ENCODE assay signal across 13 mouse cellular contexts in genomic region chr12:77698088-77698487, GRCm38 (mm10).
DNase-seq lines count a peak whose midpoint lies in the region; ATAC-seq lines count a peak whose summit lies in the region.
"Had no signal": no experiment of that assay in that cellular context is flagged by ENCODE, and none has a peak within 500 bp of the region (broad histone marks: within the 10 kb centered on the region; RNA-seq: fewer than 3 reads in every experiment).

No protein-coding gene starts in this region.

- peaks cover 10% of the 10 kb centered on the region; the same call in 1 of the 2 replicates for H3K4me1 ChIP-seq in heart, embryonic 11.5 days (ENCODE audit: control insufficient read depth, insufficient read depth, low read length)
- peaks cover 24% of the 10 kb centered on the region for H3K4me1 ChIP-seq in neural tube, embryonic 13.5 days (replicated peaks)
- H3K4me1 ChIP-seq: embryonic facial prominence, embryonic 15.5 days; stomach, embryonic 15.5 days had no signal

- no peak overlapping the region for H3K27ac ChIP-seq in heart, embryonic 11.5 days (ENCODE audit: low read depth, low read length)
- no peak overlapping the region for H3K27ac ChIP-seq in neural tube, embryonic 13.5 days (replicated peaks)
- H3K27ac ChIP-seq: embryonic facial prominence, embryonic 15.5 days; liver, embryonic 14.5 days; stomach, embryonic 15.5 days had no signal

- 61% methylated on average over 7 of the region's 7 CpGs for WGBS in heart, embryonic 11.5 days (ENCODE audit: insufficient replicate concordance)
- WGBS in neural tube, embryonic 13.5 days: 60% methylated on average over 7 of the region's 7 CpGs

- H3K9ac ChIP-seq in heart, embryonic 11.5 days (ENCODE audit: low read depth, low read length): no peak overlapping the region
- no peak overlapping the region for H3K9ac ChIP-seq in neural tube, embryonic 13.5 days
- H3K9ac ChIP-seq: embryonic facial prominence, embryonic 15.5 days; liver, embryonic 14.5 days; stomach, embryonic 15.5 days had no signal

- DNase-seq in heart, adult 18-20 months: peak; percentile 45 to 53
- DNase-seq in neural tube, embryonic 10.5 days (ENCODE audit: extremely low spot score, low spot score): no peak
- peak; percentile 14 for DNase-seq in gastrocnemius, postnatal 25 days
- peak; percentile 51 for DNase-seq in splenic B cell, adult 2 months (ENCODE audit: low read depth, low spot score)
- no peak for DNase-seq in adrenal gland, adult 18-20 months (ENCODE audit: low spot score in 2 of 2)
- DNase-seq: adrenal gland, adult 2 months; lung, postnatal 36 days; thymus, postnatal 36 days had no signal

- H3K9me3 ChIP-seq in heart, embryonic 11.5 days (replicated peaks; ENCODE audit: control insufficient read depth, low read length): no peaks in the 10 kb centered on the region
- no peaks in the 10 kb centered on the region for H3K9me3 ChIP-seq in neural tube, embryonic 13.5 days
- H3K9me3 ChIP-seq: embryonic facial prominence, embryonic 15.5 days; stomach, embryonic 15.5 days had no signal

- no peak overlapping the region for H3K4me2 ChIP-seq in heart, embryonic 11.5 days
- H3K4me2 ChIP-seq in neural tube, embryonic 13.5 days: no peak overlapping the region
- H3K4me2 ChIP-seq: embryonic facial prominence, embryonic 15.5 days; stomach, embryonic 15.5 days had no signal

- peaks cover 3% of the 10 kb centered on the region; the same call in 1 of the 2 replicates for H3K27me3 ChIP-seq in heart, embryonic 11.5 days (ENCODE audit: control insufficient read depth, insufficient read depth, low read length)
- H3K27me3 ChIP-seq in neural tube, embryonic 13.5 days: no peaks in the 10 kb centered on the region
- H3K27me3 ChIP-seq in splenic B cell, adult 2 months (ENCODE audit: control insufficient read depth, insufficient read depth, low read length, poor library complexity, severe bottlenecking): no peaks in the 10 kb centered on the region
- H3K27me3 ChIP-seq: embryonic facial prominence, embryonic 15.5 days; stomach, embryonic 15.5 days had no signal

- H3K36me3 ChIP-seq in heart, embryonic 11.5 days (ENCODE audit: control insufficient read depth, insufficient read depth, low read length): no peaks in the 10 kb centered on the region
- no peaks in the 10 kb centered on the region for H3K36me3 ChIP-seq in neural tube, embryonic 13.5 days
- no peaks in the 10 kb centered on the region for H3K36me3 ChIP-seq in splenic B cell, adult 2 months (ENCODE audit: control insufficient read depth, insufficient read depth, low read length, poor library complexity, severe bottlenecking)
- H3K36me3 ChIP-seq: embryonic facial prominence, embryonic 15.5 days; stomach, embryonic 15.5 days had no signal

- ATAC-seq in heart, embryonic 11.5 days (replicated peaks; ENCODE audit: insufficient number of reproducible peaks, low FRiP score, low TSS enrichment): no peak
- ATAC-seq in neural tube, embryonic 13.5 days (ENCODE audit: low read depth): 0 out of 2 replicates have a peak, but pooled peaks have one; percentile 27

- no peak overlapping the region for H3K4me3 ChIP-seq in heart, embryonic 11.5 days (ENCODE audit: low read depth, low read length)
- no peak overlapping the region for H3K4me3 ChIP-seq in neural tube, embryonic 13.5 days
- H3K4me3 ChIP-seq: embryonic facial prominence, embryonic 15.5 days; stomach, embryonic 15.5 days had no signal

Comparison
In these comparisons a context has a peak if more than half of its experiments do, and no peak if none do; other contexts are left out.
1. DNase-seq: peak in heart, adult 18-20 months (2 of 2), gastrocnemius, postnatal 25 days (single experiment) and splenic B cell, adult 2 months (single experiment); none in neural tube, embryonic 10.5 days (single experiment) and adrenal gland, adult 18-20 months (0 of 2).